Mouse (Mus musculus) gastrocnemius, postnatal 10 days (tissue): ENCODE results near the gene Luc7l3. TPM values are rescaled to one million over a fixed set of nuclear protein-coding genes. Genes with fewer than 3 reads are reported as not detected.

Experiments
- DNase-seq: peaks from one replicate; pipeline ENCODE4 v3.0.0; 2021; ENCODE audit warnings: mixed read lengths
- total RNA-seq, 2 experiments: library from RNA; stranded (reverse); gene quantifications; 2 replicates each; pipeline ENCODE4 v1.2.3; 2021

The Luc7l3 gene
- total RNA-seq, 2 experiments from 2014 or later: 31.8 to 55.4 TPM

- DNase-seq: no peak
Measured at GRCm38 (mm10) chr11:94338347-94338746, 16.6 kb upstream of the Luc7l3 start.

- no peak for DNase-seq
Measured at GRCm38 (mm10) chr11:94336551-94336950, 14.8 kb upstream of the Luc7l3 start.

- no peak for DNase-seq
Measured at GRCm38 (mm10) chr11:94334386-94334968, 12.7 kb upstream of the Luc7l3 start.

- DNase-seq: no peak
Measured at GRCm38 (mm10) chr11:94332726-94333125, 10.9 kb upstream of the Luc7l3 start.

GRCm38 (mm10) chr11:94330211-94330610 lies 8.4 kb upstream of the Luc7l3 start:
- no peak for DNase-seq

GRCm38 (mm10) chr11:94329270-94329891 lies 7.6 kb upstream of the Luc7l3 start:
- peak; percentile 38 for DNase-seq

- DNase-seq: no peak
Measured at GRCm38 (mm10) chr11:94328644-94329025, 6.8 kb upstream of the Luc7l3 start.

GRCm38 (mm10) chr11:94327693-94328643 lies 6.2 kb upstream of the Luc7l3 start, which contains the start of gene Ankrd40:
TSS of gene Ankrd40 (plus strand) at chr11:94328001.
- DNase-seq: peak; percentile 93

GRCm38 (mm10) chr11:94326961-94327411 lies 5.2 kb upstream of the Luc7l3 start:
- DNase-seq: no peak

- DNase-seq: no peak
Measured at GRCm38 (mm10) chr11:94324618-94325017, 2.8 kb upstream of the Luc7l3 start.

GRCm38 (mm10) chr11:94323271-94323925 lies 1.6 kb upstream of the Luc7l3 start:
- DNase-seq: no peak

- DNase-seq: no peak
Measured at GRCm38 (mm10) chr11:94322636-94323035, 848 bp upstream of the Luc7l3 start.

- DNase-seq: peak; percentile 60
Measured at GRCm38 (mm10) chr11:94320969-94321930, 538 bp downstream of the Luc7l3 start.

GRCm38 (mm10) chr11:94318056-94318455 lies 3.7 kb downstream of the Luc7l3 start:
- no peak for DNase-seq

- no peak for DNase-seq
Measured at GRCm38 (mm10) chr11:94317515-94317914, 4.3 kb downstream of the Luc7l3 start.

GRCm38 (mm10) chr11:94317014-94317413 lies 4.8 kb downstream of the Luc7l3 start:
- DNase-seq: no peak

GRCm38 (mm10) chr11:94316528-94316927 lies 5.3 kb downstream of the Luc7l3 start:
- no peak for DNase-seq

- no peak for DNase-seq
Measured at GRCm38 (mm10) chr11:94315308-94315707, 6.5 kb downstream of the Luc7l3 start.

GRCm38 (mm10) chr11:94314098-94314652 lies 7.6 kb downstream of the Luc7l3 start:
- no peak for DNase-seq

GRCm38 (mm10) chr11:94312733-94313132 lies 9.1 kb downstream of the Luc7l3 start:
- no peak for DNase-seq
